Mouse (Mus musculus) layer of hippocampus, adult 6 months (tissue): ENCODE measurements around the gene Rere. TPM values are rescaled to one million over a fixed set of nuclear protein-coding genes. Genes with fewer than 3 reads are reported as not detected.

Experiments
- long read RNA-seq, 2 experiments: library from polyadenylated mRNA; unstranded; transcript quantifications; one replicate each; pipeline ENCODE4 v2.0.0; 2019 to 2020
- polyA plus RNA-seq: library from polyadenylated mRNA; unstranded; fragments of <200 nt; fragmentation: Nextera tagmentation; gene quantifications from 2 replicates; pipeline ENCODE4 v1.2.3, GENCODE M21; 2021

Rere gene
- polyA plus RNA-seq, result 28.4 and 34.7 TPM in 2 replicates
- long read RNA-seq, experiment 1, partial matches to known transcripts, result 25 of 28 reads
- long read RNA-seq, experiment 1, other reads (novel, unspliced or antisense), result 3 of 28 reads
- long read RNA-seq, experiment 2, partial matches to known transcripts, result 27 of 82 reads
- long read RNA-seq, experiment 2, other reads (novel, unspliced or antisense), result 54 of 82 reads

GRCm38 (mm10) chr4:150281018-150281761, at the start of gene Rere:
TSS of gene Rere (plus strand) at chr4:150281646.

GRCm38 (mm10) chr4:150236521-150237481, 44.6 kb upstream of the Rere start, which contains the start of gene Eno1:
TSS of gene Eno1 (plus strand) at chr4:150236721.

GRCm38 (mm10) chr4:150651390-150652277, 370.2 kb downstream of the Rere start, which contains the start of gene Slc45a1:
TSS of gene Slc45a1 (minus strand) at chr4:150652174.

Other genes starting within 250 kb of the Rere start
- gene Gpr157, start 194.3 kb upstream of the Rere start, polyA plus RNA-seq, result 0.25 and 0.29 TPM in 2 replicates
- gene Slc2a5, start 162.4 kb upstream of the Rere start, polyA plus RNA-seq, result 8.8 and 9.9 TPM in 2 replicates
- not detected in 2 replicates for gene Slc2a7, start 132.7 kb upstream of the Rere start, polyA plus RNA-seq
- gene Car6, start 80.3 kb upstream of the Rere start, polyA plus RNA-seq, result not detected in 2 replicates
- 1,130 and 1,146 TPM in 2 replicates for gene Eno1, start 44.9 kb upstream of the Rere start, polyA plus RNA-seq